Mouse (Mus musculus) kidney, postnatal 0 days (tissue): ENCODE measurements around the gene Tdrd7. TPM values are rescaled to one million over a fixed set of nuclear protein-coding genes. Genes with fewer than 3 reads are reported as not detected.

Source experiments
- ATAC-seq: fragments of 200-750 bp; cut with Nextera tagmentation; replicated peaks from 2 replicates; pipeline ENCODE4 v1.8.0; 2017; ENCODE audit warnings: low read depth, moderate number of reproducible peaks, moderate TSS enrichment, moderate library complexity; ENCODE audit not compliant: low FRiP score
- DNase-seq: peaks from one replicate; pipeline ENCODE4 v3.0.0-alpha.2; 2016; ENCODE audit warnings: low spot score
- H3K27ac ChIP-seq: fragments of 300-500 bp; sonication (generic); 2 replicates; pipeline ENCODE4 v1.5.1; 2014; ENCODE audit warnings: mild to moderate bottlenecking
- H3K27me3 ChIP-seq: fragments of 300-500 bp; sonication (generic); 2 replicates; pipeline ENCODE4 v1.6.1; 2014; ENCODE audit warnings: low read length, mixed read lengths; ENCODE audit not compliant: insufficient read depth
- H3K36me3 ChIP-seq: fragments of 300-500 bp; sonication (generic); 2 replicates; pipeline ENCODE4 v1.6.1; 2014; ENCODE audit warnings: low read length, mixed read lengths; ENCODE audit not compliant: insufficient read depth
- H3K4me1 ChIP-seq: fragments of 300-500 bp; sonication (generic); replicated peaks from 2 replicates; pipeline ENCODE4 v1.6.1; 2014; ENCODE audit warnings: antibody characterized with exemption, low read length, mixed read lengths; ENCODE audit not compliant: insufficient read depth
- H3K4me2 ChIP-seq: fragments of 300-500 bp; sonication (generic); 2 replicates; pipeline ENCODE4 v1.6.1; 2014; ENCODE audit warnings: mild to moderate bottlenecking, low read length, moderate library complexity, mixed read lengths
- H3K4me3 ChIP-seq: fragments of 300-500 bp; sonication (generic); replicated peaks from 2 replicates; pipeline ENCODE4 v1.5.1; 2014; ENCODE audit warnings: low read depth, low read length
- H3K9ac ChIP-seq: fragments of 300-500 bp; sonication (generic); 2 replicates; pipeline ENCODE4 v1.6.1; 2014; ENCODE audit warnings: low read depth, low read length
- H3K9me3 ChIP-seq: fragments of 300-500 bp; sonication (generic); replicated peaks from 2 replicates; pipeline ENCODE4 v1.6.1; 2016; ENCODE audit warnings: low read length, inconsistent platforms, mixed read lengths
- CTCF ChIP-seq: IDR thresholded peaks from 2 replicates; pipeline ENCODE4 v1.5.1; 2016; ENCODE audit warnings: antibody characterized with exemption, low read depth, mild to moderate bottlenecking, moderate library complexity
- WGBS: fragments of 180-500 bp; shearing (Covaris S2); extraction: QIAGEN DNeasy Blood & Tissue Kit; methylation state at CpG from one replicate; pipeline ENCODE4 v1.1.7; 2014; 5-methylcytosine and 5-hydroxymethylcytosine counted together
- polyA plus RNA-seq: library from polyadenylated mRNA; unstranded; fragments of >200 nt; fragmentation: Nextera tagmentation; extraction: Ambion mirVana; gene quantifications from 2 replicates; pipeline ENCODE4 v1.2.1, GENCODE M21; 2015

Gene Tdrd7
- polyA plus RNA-seq, 1 experiment from 2014 or later, result 25.1 TPM

GRCm38 (mm10) chr4:45971806-45972447, 6.8 kb downstream of the Tdrd7 start:
- Histone ChIP-seq H3K4me1 (peaks cover 14% of the 10 kb centered on the region), H3K4me2 (peak overlapping the region; percentile 86), H3K36me3 (no peaks in the 10 kb centered on the region), H3K9me3 (no peaks in the 10 kb centered on the region), H3K27ac (peak overlapping the region; percentile 86), H3K4me3 (peak overlapping the region; percentile 90), H3K9ac (peak overlapping the region; percentile 85), H3K27me3 (no peaks in the 10 kb centered on the region)
- peak; percentile 96 for DNase-seq
- peak; percentile 87 for TF ChIP-seq CTCF
- 3% methylated on average over 48 of the region's 51 CpGs for WGBS
- ATAC-seq, result peak; percentile 98

DNA sequence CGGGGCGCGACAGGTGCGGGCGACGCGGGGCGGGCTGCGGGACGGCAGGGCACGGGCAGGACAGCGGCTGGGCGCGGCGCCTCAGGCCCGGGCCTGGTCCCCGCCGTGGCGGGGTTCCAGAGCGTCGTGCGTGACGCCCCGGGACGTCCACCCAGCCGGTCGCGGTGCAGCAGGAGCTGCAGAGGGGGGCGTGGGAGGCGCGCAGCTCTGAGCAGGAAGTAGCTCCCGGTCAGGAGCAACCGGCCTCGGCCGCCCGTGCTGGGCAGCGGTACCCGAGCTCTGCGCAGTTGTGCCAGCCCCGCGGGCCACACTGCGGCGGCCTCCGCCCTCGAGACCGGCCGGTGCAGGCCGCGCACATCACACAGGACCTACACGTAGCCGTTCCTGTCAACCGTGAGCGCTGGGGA, 7.3 kb downstream of the Tdrd7 start:
- H3K4me3 ChIP-seq, result peak overlapping the region; percentile 90
- peak; percentile 83 for ATAC-seq

DNA sequence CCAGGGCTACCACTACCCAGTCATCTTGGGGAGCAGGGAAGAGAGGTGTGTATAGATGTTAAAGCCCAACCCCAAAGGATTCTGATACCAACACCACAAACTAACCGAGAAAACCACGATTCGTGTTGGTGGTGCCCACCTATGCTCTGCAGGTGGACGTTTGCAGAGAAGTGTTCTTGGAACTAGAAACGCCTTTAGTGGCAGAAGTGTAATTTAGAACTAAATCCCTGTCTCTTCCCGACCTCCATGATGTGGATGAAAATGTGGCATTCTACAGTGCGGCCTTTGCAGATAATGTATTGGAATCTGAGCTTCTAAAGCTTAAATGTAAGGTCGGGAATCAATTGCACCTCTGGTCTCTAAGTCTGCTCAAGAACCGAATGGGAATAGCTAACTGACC, 7.8 kb downstream of the Tdrd7 start:
- Histone ChIP-seq H3K4me2 (peak overlapping the region; percentile 86), H3K4me1 (peaks cover 11% of the 10 kb centered on the region), H3K36me3 (no peaks in the 10 kb centered on the region), H3K27ac (no peak overlapping the region; the same call in 1 of the 2 replicates), H3K4me3 (peak overlapping the region; percentile 90), H3K27me3 (no peaks in the 10 kb centered on the region), H3K9me3 (no peaks in the 10 kb centered on the region), H3K9ac (peak overlapping the region; percentile 85)
- TF ChIP-seq CTCF, result no peak
- ATAC-seq, result 0 out of 2 replicates have a peak, but pooled peaks have one; percentile 1
- no peak for DNase-seq
- WGBS, result 29% methylated on average over 9 of the region's 9 CpGs

More for the DNA sequence above, 7.3 kb downstream of the Tdrd7 start:
- Histone ChIP-seq H3K9ac (peak overlapping the region; percentile 85), H3K4me2 (peak overlapping the region; percentile 86), H3K27me3 (no peaks in the 10 kb centered on the region), H3K4me1 (peaks cover 11% of the 10 kb centered on the region), H3K36me3 (no peaks in the 10 kb centered on the region), H3K9me3 (no peaks in the 10 kb centered on the region), H3K27ac (peak overlapping the region; percentile 86)
- WGBS, result under 1% methylated on average over 43 of the region's 53 CpGs
- peak; percentile 68 for DNase-seq
- no peak for TF ChIP-seq CTCF

DNA sequence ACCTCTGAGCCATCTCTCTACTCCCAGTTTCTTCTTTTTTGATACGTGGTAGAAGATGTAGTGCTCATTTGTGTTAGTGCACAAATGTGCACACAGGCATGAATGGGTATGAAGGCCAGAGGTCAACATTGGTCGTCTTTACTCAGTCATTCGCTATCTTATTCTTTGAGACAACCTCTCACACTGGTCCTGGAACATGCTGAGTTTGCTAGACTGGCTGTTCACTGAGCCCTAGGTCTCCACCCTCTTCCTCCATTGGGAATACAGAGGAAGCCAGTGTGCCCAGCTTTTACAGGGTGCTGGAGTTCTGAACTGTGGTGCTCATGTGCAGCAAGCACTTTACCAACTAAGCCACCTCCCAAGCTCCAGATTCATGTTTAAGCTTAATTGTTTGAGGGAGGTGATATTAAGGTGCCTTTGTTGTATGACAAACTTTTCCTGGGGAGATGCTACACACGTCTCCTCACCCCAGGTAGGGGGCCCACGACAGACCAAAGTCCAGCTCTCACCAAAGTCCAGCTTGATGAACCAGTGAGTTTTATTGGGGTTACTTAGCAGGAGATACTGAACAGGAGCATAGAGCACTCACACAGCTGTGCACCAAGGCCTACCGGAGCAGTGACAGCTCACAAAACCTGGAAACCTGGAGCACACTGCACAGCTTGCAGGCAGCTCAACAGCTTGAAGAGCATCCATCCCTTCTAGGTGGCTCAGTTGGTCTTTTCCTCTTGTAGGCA, 12.0 kb downstream of the Tdrd7 start:
- no peak for DNase-seq
- TF ChIP-seq CTCF, result no peak
- 73% methylated on average over 6 of the region's 6 CpGs for WGBS

GRCm38 (mm10) chr4:45979916-45980315, 14.8 kb downstream of the Tdrd7 start:
- no peaks in the 10 kb centered on the region for H3K27me3 ChIP-seq
- peak; percentile 5; the same call in 1 of the 2 replicates for TF ChIP-seq CTCF
- H3K9me3 ChIP-seq, result no peaks in the 10 kb centered on the region
- no peak overlapping the region for H3K27ac ChIP-seq
- no peak overlapping the region for H3K9ac ChIP-seq
- no peak overlapping the region for H3K4me2 ChIP-seq
- WGBS, result 44% methylated on average over 2 of the region's 2 CpGs
- DNase-seq (no peak), ATAC-seq (no peak)
- H3K4me1 ChIP-seq, result no peaks in the 10 kb centered on the region
- H3K4me3 ChIP-seq, result no peak overlapping the region
- no peaks in the 10 kb centered on the region for H3K36me3 ChIP-seq

More for the DNA sequence above, 12.0 kb downstream of the Tdrd7 start:
- Histone ChIP-seq H3K4me1 (peaks cover 8% of the 10 kb centered on the region; the same call in 1 of the 2 replicates), H3K36me3 (no peaks in the 10 kb centered on the region), H3K4me2 (no peak overlapping the region), H3K27ac (no peak overlapping the region), H3K27me3 (no peaks in the 10 kb centered on the region), H3K9me3 (no peaks in the 10 kb centered on the region), H3K4me3 (no peak overlapping the region), H3K9ac (no peak overlapping the region)
- ATAC-seq, result no peak

GRCm38 (mm10) chr4:45981054-45981453, 15.9 kb downstream of the Tdrd7 start:
- no peaks in the 10 kb centered on the region for H3K9me3 ChIP-seq
- DNase-seq (no peak), ATAC-seq (no peak)
- no peak overlapping the region for H3K27ac ChIP-seq
- H3K4me1 ChIP-seq, result no peaks in the 10 kb centered on the region
- H3K4me3 ChIP-seq, result no peak overlapping the region
- no peaks in the 10 kb centered on the region for H3K27me3 ChIP-seq
- H3K4me2 ChIP-seq, result no peak overlapping the region
- H3K36me3 ChIP-seq, result no peaks in the 10 kb centered on the region
- H3K9ac ChIP-seq, result no peak overlapping the region
- TF ChIP-seq CTCF, result no peak
